Comparison of ENCODE assay signal across 10 mouse cellular contexts in genomic region chr7:142505942-142506341, GRCm38 (mm10). TPM values are rescaled to one million over a fixed set of nuclear protein-coding genes. Genes with fewer than 3 reads are reported as not detected.
DNase-seq lines count a peak whose midpoint lies in the region; ATAC-seq and TF ChIP-seq lines count a peak whose summit lies in the region.
"Had no signal": no experiment of that assay in that cellular context is flagged by ENCODE, and none has a peak within 500 bp of the region (broad histone marks: within the 10 kb centered on the region; RNA-seq: fewer than 3 reads in every experiment).

No protein-coding gene starts in this region.

- DNase-seq in kidney, adult 18-20 months, result no peak
- DNase-seq in brain, embryonic 14.5 days (ENCODE audit: low read depth), result peak; percentile 80
- no peak for DNase-seq in layer of hippocampus, postnatal 36 days
- DNase-seq in frontal cortex, adult 2 months (ENCODE audit: extremely low spot score in 1 of 2, low spot score in 1 of 2), result no peak
- no peak for DNase-seq in urinary bladder, postnatal 25 days (ENCODE audit: low spot score)

- no peak overlapping the region for H3K4me2 ChIP-seq in kidney, embryonic 15.5 days
- H3K4me2 ChIP-seq in forebrain, embryonic 15.5 days (replicated peaks), result no peak overlapping the region
- no peak overlapping the region for H3K4me2 ChIP-seq in midbrain, embryonic 13.5 days (replicated peaks)

- H3K9me3 ChIP-seq in kidney, embryonic 15.5 days (replicated peaks), result no peaks in the 10 kb centered on the region
- H3K9me3 ChIP-seq in forebrain, embryonic 15.5 days, result no peaks in the 10 kb centered on the region
- H3K9me3 ChIP-seq in midbrain, embryonic 13.5 days, result no peaks in the 10 kb centered on the region

- TF ChIP-seq CTCF in brain, embryonic 14.5 days (IDR thresholded peaks at IDR 0.05; ENCODE audit: borderline replicate concordance, extremely low read depth, insufficient read depth, insufficient read length), result no peak

- peak overlapping the region; percentile 45; the same call in 1 of the 2 replicates for H3K27ac ChIP-seq in kidney, embryonic 15.5 days
- H3K27ac ChIP-seq in forebrain, embryonic 15.5 days (replicated peaks), result no peak overlapping the region
- no peak overlapping the region for H3K27ac ChIP-seq in midbrain, embryonic 13.5 days

- H3K4me3 ChIP-seq in kidney, embryonic 15.5 days (replicated peaks), result no peak overlapping the region
- no peak overlapping the region for H3K4me3 ChIP-seq in forebrain, embryonic 15.5 days
- H3K4me3 ChIP-seq in midbrain, embryonic 13.5 days (replicated peaks), result no peak overlapping the region

- 19% methylated on average over 2 of the region's 2 CpGs for WGBS in kidney, embryonic 15.5 days
- 23% methylated on average over 2 of the region's 2 CpGs for WGBS in forebrain, embryonic 15.5 days
- WGBS in midbrain, embryonic 13.5 days, result 13% methylated on average over 2 of the region's 2 CpGs

- no peaks in the 10 kb centered on the region for H3K36me3 ChIP-seq in kidney, embryonic 15.5 days
- H3K36me3 ChIP-seq in forebrain, embryonic 15.5 days, result no peaks in the 10 kb centered on the region
- H3K36me3 ChIP-seq in midbrain, embryonic 13.5 days, result no peaks in the 10 kb centered on the region

- no peak overlapping the region for H3K9ac ChIP-seq in kidney, embryonic 15.5 days
- H3K9ac ChIP-seq in forebrain, embryonic 15.5 days (replicated peaks), result no peak overlapping the region
- no peak overlapping the region for H3K9ac ChIP-seq in midbrain, embryonic 13.5 days (replicated peaks)

- no peak for ATAC-seq in kidney, embryonic 15.5 days (replicated peaks; ENCODE audit: low FRiP score)
- ATAC-seq in forebrain, embryonic 15.5 days (replicated peaks), result peak; percentile 69
- peak; percentile 75 for ATAC-seq in midbrain, embryonic 13.5 days

- peaks cover 61% of the 10 kb centered on the region for H3K4me1 ChIP-seq in kidney, embryonic 15.5 days
- peaks cover 25% of the 10 kb centered on the region for H3K4me1 ChIP-seq in forebrain, embryonic 15.5 days
- H3K4me1 ChIP-seq in midbrain, embryonic 13.5 days (replicated peaks), result peaks cover 26% of the 10 kb centered on the region

- no peaks in the 10 kb centered on the region; the same call in 1 of the 2 replicates for H3K27me3 ChIP-seq in kidney, embryonic 15.5 days
- no peaks in the 10 kb centered on the region for H3K27me3 ChIP-seq in forebrain, embryonic 15.5 days
- no peaks in the 10 kb centered on the region; the same call in 1 of the 2 replicates for H3K27me3 ChIP-seq in midbrain, embryonic 13.5 days

- no peak for TF ChIP-seq POLR2A in brain, embryonic 14.5 days (IDR thresholded peaks at IDR 0.05; ENCODE audit: borderline replicate concordance, extremely low read depth, insufficient read depth, insufficient read length, poor library complexity, severe bottlenecking)

RNA-seq across cellular contexts. Expression of gene Tnnt3, which starts 7.3 kb away (rescaled TPM):
- polyA plus RNA-seq in kidney, embryonic 15.5 days (2015; fragmentation: Nextera tagmentation; extraction: Ambion mirVana), result 23.5 and 46.2 TPM in 2 replicates
- 0.68 and 1.9 TPM in 2 replicates for polyA plus RNA-seq in brain, embryonic 14.5 days (2012; rRNA removed)
- polyA plus RNA-seq in forebrain, embryonic 15.5 days (2015; fragmentation: Nextera tagmentation; extraction: Ambion mirVana), result 0.98 TPM in 1 of 2 replicates, not detected in the other
- polyA plus RNA-seq in midbrain, embryonic 13.5 days (2015; fragmentation: Nextera tagmentation; extraction: Ambion mirVana), result 0.68 and 1.0 TPM in 2 replicates
- total RNA-seq in layer of hippocampus, postnatal 36 days (2021), result not detected
- polyA plus RNA-seq in frontal cortex, adult 2 months (2012; rRNA removed), result 0.50 and 1.8 TPM in 2 replicates
- total RNA-seq: left cerebral cortex, postnatal 10 days had no signal
- polyA plus RNA-seq: testis, adult 2 months had no signal

RNA-seq across cellular contexts. Expression of gene Mrpl23, which starts 26.5 kb away (rescaled TPM):
- polyA plus RNA-seq in kidney, embryonic 15.5 days (2015; fragmentation: Nextera tagmentation; extraction: Ambion mirVana), result 25.8 and 26.8 TPM in 2 replicates
- polyA plus RNA-seq in brain, embryonic 14.5 days (2012; rRNA removed), result 80.2 and 111 TPM in 2 replicates
- 20.1 and 22.4 TPM in 2 replicates for polyA plus RNA-seq in forebrain, embryonic 15.5 days (2015; fragmentation: Nextera tagmentation; extraction: Ambion mirVana)
- polyA plus RNA-seq in midbrain, embryonic 13.5 days (2015; fragmentation: Nextera tagmentation; extraction: Ambion mirVana), result 12.8 and 13.7 TPM in 2 replicates
- total RNA-seq in layer of hippocampus, postnatal 36 days (2021), result 10 to 100 TPM in 1 of 2 experiments, 1 to 10 TPM in 1; 4.8 to 13.8 TPM
- polyA plus RNA-seq in frontal cortex, adult 2 months (2012; rRNA removed), result 81.6 and 81.9 TPM in 2 replicates

RNA-seq across cellular contexts. Expression of gene Lsp1, which starts 45.3 kb away (rescaled TPM):
- 115 and 139 TPM in 2 replicates for polyA plus RNA-seq in kidney, embryonic 15.5 days (2015; fragmentation: Nextera tagmentation; extraction: Ambion mirVana)
- 6.2 and 7.6 TPM in 2 replicates for polyA plus RNA-seq in brain, embryonic 14.5 days (2012; rRNA removed)
- polyA plus RNA-seq in forebrain, embryonic 15.5 days (2015; fragmentation: Nextera tagmentation; extraction: Ambion mirVana), result 3.6 and 4.2 TPM in 2 replicates
- 6.5 and 6.9 TPM in 2 replicates for polyA plus RNA-seq in midbrain, embryonic 13.5 days (2015; fragmentation: Nextera tagmentation; extraction: Ambion mirVana)
- 1 to 10 TPM; 1.2 to 3.4 TPM for total RNA-seq in layer of hippocampus, postnatal 36 days (2021)
- 11.0 and 11.2 TPM in 2 replicates for polyA plus RNA-seq in frontal cortex, adult 2 months (2012; rRNA removed)
